Mouse (Mus musculus): Measurements from ENCODE around the gene Rhox8.

- TF ChIP-seq CTCF (IDR thresholded peaks at IDR 0.05; ENCODE audit: low read depth, low read length) (no peak), POLR2A (IDR thresholded peaks at IDR 0.05; ENCODE audit: insufficient read depth, low read length) (no peak)
Observed at GRCm38 (mm10) chrX:37903727-37904126, 25.0 kb upstream of the Rhox8 start.

Measured in ES-Bruce4 (cell line).